Mouse (Mus musculus): ENCODE data around the gene Wipi1. TPM values are rescaled to one million over a fixed set of nuclear protein-coding genes. Genes with fewer than 3 reads are reported as not detected.
"Not testable (repeated sequence)": the region's sequence is repeated elsewhere in the genome, so short reads cannot be mapped to it uniquely, and the experiment has no call there.

Wipi1 gene
- polyA plus RNA-seq, 1 experiment from 2014 or later: 11.4 TPM

DNA sequence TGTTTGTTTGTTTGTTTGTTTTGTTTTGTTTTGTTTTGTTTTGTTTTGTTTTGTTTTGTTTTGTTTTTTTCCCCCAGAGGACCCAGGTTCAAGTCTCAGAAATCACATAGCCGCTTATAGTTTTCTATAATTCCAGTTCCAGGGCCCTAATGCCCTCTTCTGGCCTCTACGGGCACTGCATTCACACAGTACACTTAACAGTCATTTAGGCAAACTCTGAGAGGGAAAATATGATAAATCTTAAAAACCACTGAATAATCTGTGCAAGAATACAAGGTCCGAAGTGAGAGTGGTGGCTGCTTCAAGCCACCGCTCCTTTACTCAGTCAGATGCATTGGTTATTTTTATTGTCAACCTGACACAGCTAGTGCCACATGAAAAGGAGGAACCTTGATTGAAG lies 15.9 kb upstream of the Wipi1 start:
- no peak overlapping the region for H3K27ac ChIP-seq (ENCODE audit: low read depth, low read length)
- no peak overlapping the region for H3K9ac ChIP-seq (ENCODE audit: low read length)
- WGBS: 89% methylated on average over 4 of the region's 4 CpGs
- no peaks in the 10 kb centered on the region for H3K4me1 ChIP-seq (ENCODE audit: control insufficient read depth, insufficient read depth, low read length)
- H3K36me3 ChIP-seq (ENCODE audit: control insufficient read depth, insufficient read depth, low read length): no peaks in the 10 kb centered on the region
- H3K4me3 ChIP-seq (ENCODE audit: low read depth, low read length): no peak overlapping the region
- H3K4me2 ChIP-seq (ENCODE audit: low read depth): no peak overlapping the region
- H3K9me3 ChIP-seq (ENCODE audit: control insufficient read depth, low read length): no peaks in the 10 kb centered on the region
- H3K27me3 ChIP-seq (ENCODE audit: control insufficient read depth, insufficient read depth, low read length): no peaks in the 10 kb centered on the region
- ATAC-seq (ENCODE audit: insufficient read depth, low FRiP score, low TSS enrichment) (no peak), DNase-seq (ENCODE audit: low spot score) (no peak)

DNA sequence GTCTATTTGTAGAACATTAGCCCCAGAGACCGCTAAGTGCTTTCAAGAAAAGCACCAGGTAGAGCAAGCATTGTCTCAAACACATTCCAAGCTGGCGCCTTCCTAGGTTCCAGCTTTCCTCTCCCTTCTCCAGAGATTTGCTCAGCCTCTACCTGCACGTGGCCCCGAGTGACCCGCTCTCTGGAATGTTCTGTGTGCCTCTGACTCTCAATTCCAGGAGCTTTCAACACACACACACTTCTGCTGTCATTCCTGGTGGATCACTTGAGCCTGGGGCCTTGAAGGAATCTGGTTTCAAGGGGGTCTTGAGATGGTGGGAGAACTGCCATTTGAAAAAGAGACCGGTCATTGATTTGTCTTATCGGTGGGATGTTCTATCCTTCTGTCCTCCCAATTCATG lies 11.5 kb upstream of the Wipi1 start:
- no peaks in the 10 kb centered on the region for H3K27me3 ChIP-seq (ENCODE audit: control insufficient read depth, insufficient read depth, low read length)
- H3K4me1 ChIP-seq (ENCODE audit: control insufficient read depth, insufficient read depth, low read length): no peaks in the 10 kb centered on the region
- no peak overlapping the region for H3K4me3 ChIP-seq (ENCODE audit: low read depth, low read length)
- no peaks in the 10 kb centered on the region for H3K36me3 ChIP-seq (ENCODE audit: control insufficient read depth, insufficient read depth, low read length)
- H3K9me3 ChIP-seq (ENCODE audit: control insufficient read depth, low read length): no peaks in the 10 kb centered on the region
- WGBS: 91% methylated on average over 7 of the region's 7 CpGs
- H3K4me2 ChIP-seq (ENCODE audit: low read depth): no peak overlapping the region
- H3K27ac ChIP-seq (ENCODE audit: low read depth, low read length): no peak overlapping the region
- no peak for DNase-seq (ENCODE audit: low spot score)
- no peak overlapping the region for H3K9ac ChIP-seq (ENCODE audit: low read length)
- ATAC-seq (ENCODE audit: insufficient read depth, low FRiP score, low TSS enrichment): no peak

DNA sequence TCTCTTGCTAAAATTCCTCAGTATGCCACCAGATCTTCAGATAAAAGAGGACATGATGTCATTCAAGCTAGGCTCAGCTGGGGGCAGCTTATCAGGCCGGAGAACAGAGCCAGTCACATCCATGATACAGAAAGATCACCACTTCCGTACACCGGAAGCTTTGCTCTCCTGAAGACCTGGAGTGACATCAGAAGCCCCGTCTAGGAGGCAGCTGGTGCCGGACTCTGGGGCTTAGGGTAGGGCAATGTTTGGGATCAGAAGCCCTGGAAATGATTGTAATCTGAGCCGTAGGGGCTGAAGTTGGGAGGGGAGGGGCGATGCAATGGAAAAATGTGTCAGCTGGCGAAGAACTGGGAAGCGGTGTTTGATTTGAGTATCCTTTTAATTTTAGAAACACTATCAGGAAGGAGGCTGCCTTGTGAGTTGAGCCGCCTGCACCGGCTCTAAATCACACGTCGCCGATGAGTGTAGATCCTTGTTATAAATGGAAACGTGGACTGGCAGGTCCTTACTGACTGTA lies 10.8 kb upstream of the Wipi1 start:
- H3K9ac ChIP-seq (ENCODE audit: low read length): no peak overlapping the region
- H3K4me3 ChIP-seq (ENCODE audit: low read depth, low read length): no peak overlapping the region
- no peak overlapping the region for H3K4me2 ChIP-seq (ENCODE audit: low read depth)
- H3K9me3 ChIP-seq (ENCODE audit: control insufficient read depth, low read length): no peaks in the 10 kb centered on the region
- 50% methylated on average over 15 of the region's 15 CpGs for WGBS
- H3K4me1 ChIP-seq (ENCODE audit: control insufficient read depth, insufficient read depth, low read length): no peaks in the 10 kb centered on the region
- ATAC-seq (ENCODE audit: insufficient read depth, low FRiP score, low TSS enrichment) (no peak), DNase-seq (ENCODE audit: low spot score) (no peak)
- no peaks in the 10 kb centered on the region for H3K27me3 ChIP-seq (ENCODE audit: control insufficient read depth, insufficient read depth, low read length)
- H3K36me3 ChIP-seq (ENCODE audit: control insufficient read depth, insufficient read depth, low read length): no peaks in the 10 kb centered on the region
- no peak overlapping the region for H3K27ac ChIP-seq (ENCODE audit: low read depth, low read length)

DNA sequence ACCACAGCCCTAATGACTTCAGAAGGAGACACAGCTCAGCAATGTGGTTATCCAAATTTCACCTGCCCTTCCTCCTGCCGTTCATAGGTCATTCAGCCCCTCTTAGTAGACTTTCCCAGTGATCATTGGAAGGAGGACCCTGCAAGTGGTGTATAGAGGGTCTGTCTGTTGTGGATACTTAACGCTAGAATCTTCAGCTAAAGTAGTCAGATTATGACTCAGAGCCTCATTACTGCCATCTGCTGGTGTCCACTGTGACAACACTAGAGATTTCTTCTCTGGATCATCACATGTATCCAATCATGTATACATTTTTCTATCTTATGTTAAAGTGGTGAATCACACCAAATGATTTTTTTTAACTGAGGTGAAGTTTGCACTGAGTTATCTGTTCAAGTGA lies 9.4 kb upstream of the Wipi1 start:
- no peak overlapping the region for H3K4me2 ChIP-seq (ENCODE audit: low read depth)
- no peak overlapping the region for H3K27ac ChIP-seq (ENCODE audit: low read depth, low read length)
- ATAC-seq (ENCODE audit: insufficient read depth, low FRiP score, low TSS enrichment): no peak
- no peak overlapping the region for H3K9ac ChIP-seq (ENCODE audit: low read length)
- no peaks in the 10 kb centered on the region for H3K9me3 ChIP-seq (ENCODE audit: control insufficient read depth, low read length)
- WGBS: 10% methylated on average over 2 of the region's 2 CpGs
- peak; percentile 49 for DNase-seq (ENCODE audit: low spot score)
- no peak overlapping the region for H3K4me3 ChIP-seq (ENCODE audit: low read depth, low read length)
- H3K27me3 ChIP-seq (ENCODE audit: control insufficient read depth, insufficient read depth, low read length): no peaks in the 10 kb centered on the region
- H3K36me3 ChIP-seq (ENCODE audit: control insufficient read depth, insufficient read depth, low read length): no peaks in the 10 kb centered on the region
- H3K4me1 ChIP-seq (ENCODE audit: control insufficient read depth, insufficient read depth, low read length): no peaks in the 10 kb centered on the region

DNA sequence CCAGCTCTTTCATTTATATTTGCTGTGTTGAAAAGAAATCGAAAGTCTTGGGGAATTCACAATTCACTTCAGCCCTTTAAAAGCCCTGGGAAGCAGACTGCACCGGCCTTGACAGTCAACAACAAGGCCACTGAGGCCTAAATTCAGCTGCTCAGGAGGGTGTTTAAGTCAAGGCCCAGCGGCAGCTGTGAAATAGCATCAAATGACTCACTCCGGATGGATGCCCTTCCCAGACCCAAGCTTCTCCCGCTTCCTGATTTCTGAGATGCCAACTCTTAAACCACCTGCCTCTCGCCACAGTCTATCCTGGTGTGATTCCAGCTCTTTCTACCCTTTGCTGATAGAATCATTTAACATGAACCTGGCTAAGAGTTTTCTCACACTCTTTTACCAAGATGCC lies 8.6 kb upstream of the Wipi1 start:
- Histone ChIP-seq H3K9me3 (ENCODE audit: control insufficient read depth, low read length) (no peaks in the 10 kb centered on the region), H3K27ac (ENCODE audit: low read depth, low read length) (no peak overlapping the region), H3K4me1 (ENCODE audit: control insufficient read depth, insufficient read depth, low read length) (no peaks in the 10 kb centered on the region), H3K36me3 (ENCODE audit: control insufficient read depth, insufficient read depth, low read length) (no peaks in the 10 kb centered on the region), H3K9ac (ENCODE audit: low read length) (no peak overlapping the region), H3K4me2 (ENCODE audit: low read depth) (no peak overlapping the region), H3K27me3 (ENCODE audit: control insufficient read depth, insufficient read depth, low read length) (no peaks in the 10 kb centered on the region), H3K4me3 (ENCODE audit: low read depth, low read length) (no peak overlapping the region)
- no peak for ATAC-seq (ENCODE audit: insufficient read depth, low FRiP score, low TSS enrichment)
- 80% methylated on average over 6 of the region's 6 CpGs for WGBS
- no peak for DNase-seq (ENCODE audit: low spot score)

DNA sequence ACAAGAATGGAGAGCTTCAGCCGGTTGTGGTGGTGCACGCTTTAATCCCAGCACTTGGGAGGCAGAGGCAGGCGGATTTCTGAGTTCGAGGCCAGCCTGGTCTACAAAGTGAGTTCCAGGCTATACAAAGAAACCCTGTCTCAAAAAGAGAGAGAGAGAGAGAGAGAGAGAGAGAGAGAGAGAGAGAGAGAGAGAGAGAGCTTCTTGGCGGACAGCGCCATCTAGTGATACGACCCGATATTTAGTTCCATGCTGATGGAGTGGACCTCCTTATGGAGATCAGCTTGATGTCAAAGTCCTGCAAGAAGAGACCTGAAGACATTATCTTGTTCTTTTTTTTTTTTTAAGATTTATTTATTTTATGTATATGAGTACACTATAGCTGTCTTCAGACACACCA lies 7.3 kb upstream of the Wipi1 start:
- WGBS: 37% methylated on average over 8 of the region's 8 CpGs
- not testable (repeated sequence) for H3K36me3 ChIP-seq (ENCODE audit: control insufficient read depth, insufficient read depth, low read length); ATAC-seq (ENCODE audit: insufficient read depth, low FRiP score, low TSS enrichment)

DNA sequence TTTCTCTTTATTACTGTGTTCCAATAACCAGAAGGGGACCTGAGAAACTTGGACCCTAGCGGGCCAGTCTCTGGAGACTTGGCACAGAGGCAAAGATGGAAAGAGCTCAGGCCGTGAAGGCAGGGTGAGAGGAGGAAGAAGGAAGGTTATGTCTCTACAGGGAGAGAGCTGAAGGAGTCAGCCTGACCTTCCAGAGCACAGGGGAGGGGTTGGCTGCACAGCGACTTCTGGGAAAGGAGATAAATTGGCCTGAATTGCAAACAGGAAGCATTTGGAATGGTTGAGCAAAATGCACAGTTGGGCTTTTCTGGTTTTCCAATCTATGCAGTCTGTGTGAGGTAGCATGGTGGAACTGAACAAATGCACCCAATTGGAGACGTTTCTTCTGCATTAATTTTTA lies 5.0 kb upstream of the Wipi1 start:
- Histone ChIP-seq H3K4me1 (ENCODE audit: control insufficient read depth, insufficient read depth, low read length) (no peaks in the 10 kb centered on the region), H3K27ac (ENCODE audit: low read depth, low read length) (no peak overlapping the region), H3K9ac (ENCODE audit: low read length) (no peak overlapping the region), H3K36me3 (ENCODE audit: control insufficient read depth, insufficient read depth, low read length) (no peaks in the 10 kb centered on the region), H3K9me3 (ENCODE audit: control insufficient read depth, low read length) (no peaks in the 10 kb centered on the region), H3K4me3 (ENCODE audit: low read depth, low read length) (no peak overlapping the region), H3K4me2 (ENCODE audit: low read depth) (no peak overlapping the region), H3K27me3 (ENCODE audit: control insufficient read depth, insufficient read depth, low read length) (no peaks in the 10 kb centered on the region)
- DNase-seq (ENCODE audit: low spot score): no peak
- 78% methylated on average over 4 of the region's 4 CpGs for WGBS
- no peak for ATAC-seq (ENCODE audit: insufficient read depth, low FRiP score, low TSS enrichment)

More for the DNA sequence above, 7.3 kb upstream of the Wipi1 start:
- not testable (repeated sequence) for H3K27ac ChIP-seq (ENCODE audit: low read depth, low read length); H3K9me3 ChIP-seq (ENCODE audit: control insufficient read depth, low read length); H3K9ac ChIP-seq (ENCODE audit: low read length); H3K27me3 ChIP-seq (ENCODE audit: control insufficient read depth, insufficient read depth, low read length); H3K4me1 ChIP-seq (ENCODE audit: control insufficient read depth, insufficient read depth, low read length); H3K4me3 ChIP-seq (ENCODE audit: low read depth, low read length); H3K4me2 ChIP-seq (ENCODE audit: low read depth)
- DNase-seq (ENCODE audit: low spot score): peak; percentile 30

DNA sequence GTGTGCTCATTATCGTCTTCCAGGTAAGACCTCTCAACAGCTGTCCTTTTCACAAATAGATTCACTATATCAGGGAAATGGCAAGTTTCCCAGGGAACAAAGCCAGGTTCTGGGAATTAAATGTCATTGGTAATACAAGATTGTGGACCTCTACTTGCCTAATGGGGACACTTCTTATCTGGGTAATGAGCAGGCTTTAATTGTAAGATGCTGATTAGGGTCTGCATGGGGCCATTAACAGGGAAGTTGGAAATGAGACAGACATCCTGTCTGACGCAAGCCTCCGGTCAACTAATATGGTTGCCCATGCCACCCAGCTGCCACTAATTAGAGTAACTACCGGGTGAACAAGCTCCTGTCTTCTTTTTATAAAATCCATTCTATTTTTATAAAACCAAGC lies 4.6 kb upstream of the Wipi1 start:
- Histone ChIP-seq H3K4me3 (ENCODE audit: low read depth, low read length) (no peak overlapping the region), H3K9me3 (ENCODE audit: control insufficient read depth, low read length) (no peaks in the 10 kb centered on the region), H3K27ac (ENCODE audit: low read depth, low read length) (no peak overlapping the region), H3K9ac (ENCODE audit: low read length) (no peak overlapping the region), H3K27me3 (ENCODE audit: control insufficient read depth, insufficient read depth, low read length) (no peaks in the 10 kb centered on the region), H3K4me1 (ENCODE audit: control insufficient read depth, insufficient read depth, low read length) (no peaks in the 10 kb centered on the region), H3K4me2 (ENCODE audit: low read depth) (no peak overlapping the region), H3K36me3 (ENCODE audit: control insufficient read depth, insufficient read depth, low read length) (no peaks in the 10 kb centered on the region)
- ATAC-seq (ENCODE audit: insufficient read depth, low FRiP score, low TSS enrichment): no peak
- no peak for DNase-seq (ENCODE audit: low spot score)
- WGBS: 89% methylated on average over 4 of the region's 4 CpGs

DNA sequence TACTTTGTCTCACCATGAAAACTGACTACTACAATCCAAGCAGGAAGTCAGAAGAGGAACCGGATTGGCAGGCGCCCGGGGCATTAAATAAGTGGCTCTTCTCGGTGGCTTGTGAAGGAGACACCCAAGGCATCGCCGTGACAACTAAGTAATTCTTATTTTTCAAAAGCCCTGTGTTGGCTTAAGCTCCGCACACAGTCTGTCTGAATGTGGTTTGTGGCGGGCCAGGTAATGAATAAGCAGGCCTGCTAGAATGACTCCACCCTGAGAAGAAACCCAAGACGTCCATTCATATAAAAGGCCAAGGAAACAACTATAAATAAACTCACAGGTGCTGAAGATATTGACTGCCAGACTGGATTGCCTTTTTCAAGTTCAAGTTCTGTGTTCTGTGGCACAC lies 3.5 kb upstream of the Wipi1 start:
- H3K27ac ChIP-seq (ENCODE audit: low read depth, low read length): no peak overlapping the region
- H3K4me2 ChIP-seq (ENCODE audit: low read depth): no peak overlapping the region
- no peak for ATAC-seq (ENCODE audit: insufficient read depth, low FRiP score, low TSS enrichment)
- no peaks in the 10 kb centered on the region for H3K27me3 ChIP-seq (ENCODE audit: control insufficient read depth, insufficient read depth, low read length)
- peaks cover 2% of the 10 kb centered on the region; the same call in 1 of the 2 replicates for H3K4me1 ChIP-seq (ENCODE audit: control insufficient read depth, insufficient read depth, low read length)
- H3K9me3 ChIP-seq (ENCODE audit: control insufficient read depth, low read length): no peaks in the 10 kb centered on the region
- no peaks in the 10 kb centered on the region for H3K36me3 ChIP-seq (ENCODE audit: control insufficient read depth, insufficient read depth, low read length)
- no peak overlapping the region for H3K4me3 ChIP-seq (ENCODE audit: low read depth, low read length)
- no peak overlapping the region for H3K9ac ChIP-seq (ENCODE audit: low read length)
- no peak for DNase-seq (ENCODE audit: low spot score)
- WGBS: 77% methylated on average over 9 of the region's 9 CpGs
